Mouse (Mus musculus): Measurements from ENCODE around the gene Inpp5b. TPM values are rescaled to one million over a fixed set of nuclear protein-coding genes. Genes with fewer than 3 reads are reported as not detected.

Inpp5b gene
- polyA plus RNA-seq, 1 experiment from 2014 or later = 22.4 TPM

- H3K36me3 ChIP-seq (ENCODE audit: control insufficient read depth, insufficient read depth) = peaks cover 92% of the 10 kb centered on the region
- H3K27ac ChIP-seq (ENCODE audit: low read depth, low read length) = no peak overlapping the region
- no peak for ATAC-seq
- no peaks in the 10 kb centered on the region for H3K9me3 ChIP-seq (ENCODE audit: control insufficient read depth)
- TF ChIP-seq CTCF (IDR thresholded peaks at IDR 0.05; ENCODE audit: low read depth) = no peak
- WGBS = 91% methylated on average over 8 of the region's 8 CpGs
- no peak overlapping the region for H3K9ac ChIP-seq (ENCODE audit: low read depth, low read length)
- H3K4me3 ChIP-seq (ENCODE audit: low read depth, low read length) = no peak overlapping the region
- H3K27me3 ChIP-seq (replicated peaks; ENCODE audit: control insufficient read depth, insufficient read depth, low read length) = no peaks in the 10 kb centered on the region
- no peak overlapping the region for H3K4me2 ChIP-seq (replicated peaks; ENCODE audit: low read depth)
- H3K4me1 ChIP-seq (replicated peaks; ENCODE audit: control insufficient read depth, insufficient read depth, low read length) = no peaks in the 10 kb centered on the region
These were observed 54.5 kb downstream of the Inpp5b start for GRCm38 (mm10) chr4:124796141-124796540.

- Histone ChIP-seq H3K9ac (ENCODE audit: low read depth, low read length) (no peak overlapping the region), H3K4me3 (ENCODE audit: low read depth, low read length) (no peak overlapping the region), H3K4me2 (replicated peaks; ENCODE audit: low read depth) (no peak overlapping the region), H3K4me1 (replicated peaks; ENCODE audit: control insufficient read depth, insufficient read depth, low read length) (no peaks in the 10 kb centered on the region), H3K27me3 (replicated peaks; ENCODE audit: control insufficient read depth, insufficient read depth, low read length) (no peaks in the 10 kb centered on the region), H3K27ac (ENCODE audit: low read depth, low read length) (no peak overlapping the region), H3K36me3 (ENCODE audit: control insufficient read depth, insufficient read depth) (peaks cover 86% of the 10 kb centered on the region), H3K9me3 (ENCODE audit: control insufficient read depth) (no peaks in the 10 kb centered on the region)
- 92% methylated on average over 2 of the region's 2 CpGs for WGBS
- TF ChIP-seq CTCF (IDR thresholded peaks at IDR 0.05; ENCODE audit: low read depth) = peak; percentile 46
- ATAC-seq = no peak
These were observed 55.3 kb downstream of the Inpp5b start for GRCm38 (mm10) chr4:124796913-124797312.

- peak within 1 kb of the TSS; percentile 94 for H3K27ac ChIP-seq (ENCODE audit: low read depth, low read length)
- H3K9ac ChIP-seq (ENCODE audit: low read depth, low read length) = peak within 1 kb of the TSS; percentile 80
- H3K4me3 ChIP-seq (ENCODE audit: low read depth, low read length) = peak within 1 kb of the TSS; percentile 82
- 3% methylated on average over 21 of the region's 21 CpGs for WGBS
- no peaks in the 10 kb centered on the region for H3K9me3 ChIP-seq (ENCODE audit: control insufficient read depth)
- H3K4me2 ChIP-seq (replicated peaks; ENCODE audit: low read depth) = peak within 1 kb of the TSS; percentile 76
- H3K27me3 ChIP-seq (replicated peaks; ENCODE audit: control insufficient read depth, insufficient read depth, low read length) = no peaks in the 10 kb centered on the region
- H3K36me3 ChIP-seq (ENCODE audit: control insufficient read depth, insufficient read depth) = peaks cover 60% of the 10 kb centered on the region
- peak; percentile 76 for ATAC-seq
- TF ChIP-seq CTCF (IDR thresholded peaks at IDR 0.05; ENCODE audit: low read depth) = peak; percentile 83
- peaks cover 5% of the 10 kb centered on the region; the same call in 1 of the 2 replicates for H3K4me1 ChIP-seq (replicated peaks; ENCODE audit: control insufficient read depth, insufficient read depth, low read length)
These were observed 60.1 kb downstream of the Inpp5b start, which contains the start of gene Mtf1 for GRCm38 (mm10) chr4:124801552-124802308. TSS of gene Mtf1 (plus strand) at chr4:124802104.

GRCm38 (mm10) chr4:124802309-124803260 lies 60.9 kb downstream of the Inpp5b start:
- H3K4me2 ChIP-seq (replicated peaks; ENCODE audit: low read depth) = peak overlapping the region; percentile 76
- WGBS = 1% methylated on average over 53 of the region's 53 CpGs
- ATAC-seq = peak; percentile 98
- no peaks in the 10 kb centered on the region for H3K27me3 ChIP-seq (replicated peaks; ENCODE audit: control insufficient read depth, insufficient read depth, low read length)
- peak overlapping the region; percentile 94 for H3K27ac ChIP-seq (ENCODE audit: low read depth, low read length)
- TF ChIP-seq CTCF (IDR thresholded peaks at IDR 0.05; ENCODE audit: low read depth) = no peak
- H3K9ac ChIP-seq (ENCODE audit: low read depth, low read length) = peak overlapping the region; percentile 80
- peaks cover 57% of the 10 kb centered on the region for H3K36me3 ChIP-seq (ENCODE audit: control insufficient read depth, insufficient read depth)
- peaks cover 5% of the 10 kb centered on the region; the same call in 1 of the 2 replicates for H3K4me1 ChIP-seq (replicated peaks; ENCODE audit: control insufficient read depth, insufficient read depth, low read length)
- no peaks in the 10 kb centered on the region for H3K9me3 ChIP-seq (ENCODE audit: control insufficient read depth)
- H3K4me3 ChIP-seq (ENCODE audit: low read depth, low read length) = peak overlapping the region; percentile 82

- no peak overlapping the region for H3K27ac ChIP-seq (ENCODE audit: low read depth, low read length)
- no peak for TF ChIP-seq CTCF (IDR thresholded peaks at IDR 0.05; ENCODE audit: low read depth)
- H3K27me3 ChIP-seq (replicated peaks; ENCODE audit: control insufficient read depth, insufficient read depth, low read length) = no peaks in the 10 kb centered on the region
- no peaks in the 10 kb centered on the region for H3K9me3 ChIP-seq (ENCODE audit: control insufficient read depth)
- H3K9ac ChIP-seq (ENCODE audit: low read depth, low read length) = no peak overlapping the region
- no peak for ATAC-seq
- WGBS = 73% methylated on average over 6 of the region's 6 CpGs
- H3K4me2 ChIP-seq (replicated peaks; ENCODE audit: low read depth) = peak overlapping the region; percentile 76
- peaks cover 49% of the 10 kb centered on the region for H3K36me3 ChIP-seq (ENCODE audit: control insufficient read depth, insufficient read depth)
- H3K4me1 ChIP-seq (replicated peaks; ENCODE audit: control insufficient read depth, insufficient read depth, low read length) = peaks cover 5% of the 10 kb centered on the region; the same call in 1 of the 2 replicates
- peak overlapping the region; percentile 82 for H3K4me3 ChIP-seq (ENCODE audit: low read depth, low read length)
These were observed 61.8 kb downstream of the Inpp5b start for GRCm38 (mm10) chr4:124803406-124803805.

GRCm38 (mm10) chr4:124808511-124808910 lies 66.9 kb downstream of the Inpp5b start:
- Histone ChIP-seq H3K27me3 (replicated peaks; ENCODE audit: control insufficient read depth, insufficient read depth, low read length) (no peaks in the 10 kb centered on the region), H3K4me3 (ENCODE audit: low read depth, low read length) (no peak overlapping the region), H3K9ac (ENCODE audit: low read depth, low read length) (no peak overlapping the region), H3K9me3 (ENCODE audit: control insufficient read depth) (no peaks in the 10 kb centered on the region), H3K27ac (ENCODE audit: low read depth, low read length) (peak overlapping the region; percentile 21; the same call in 1 of the 2 replicates), H3K4me2 (replicated peaks; ENCODE audit: low read depth) (no peak overlapping the region), H3K36me3 (ENCODE audit: control insufficient read depth, insufficient read depth) (peaks cover 44% of the 10 kb centered on the region), H3K4me1 (replicated peaks; ENCODE audit: control insufficient read depth, insufficient read depth, low read length) (no peaks in the 10 kb centered on the region)
- TF ChIP-seq CTCF (IDR thresholded peaks at IDR 0.05; ENCODE audit: low read depth) = no peak
- WGBS = 71% methylated on average over 5 of the region's 5 CpGs
- ATAC-seq = no peak

All from intestine, postnatal 0 days (tissue).